Mouse (Mus musculus) hindbrain, embryonic 10.5 days (tissue): ENCODE data around the gene Nol3. TPM values are rescaled to one million over a fixed set of nuclear protein-coding genes. Genes with fewer than 3 reads are reported as not detected.

Source experiments
- DNase-seq: peaks from one replicate; pipeline ENCODE4 v3.0.0-alpha.2; 2017; ENCODE audit warnings: low spot score
- H3K27ac ChIP-seq: fragments of 300-500 bp; sonication (generic); 2 replicates; pipeline ENCODE4 v1.5.1; 2016; ENCODE audit warnings: mild to moderate bottlenecking, moderate library complexity
- H3K27me3 ChIP-seq: fragments of 300-500 bp; sonication (generic); 2 replicates; pipeline ENCODE4 v1.6.1; 2016; ENCODE audit warnings: mild to moderate bottlenecking; ENCODE audit not compliant: poor library complexity, insufficient read depth, severe bottlenecking
- H3K36me3 ChIP-seq: fragments of 300-500 bp; sonication (generic); 2 replicates; pipeline ENCODE4 v1.6.1; 2016; ENCODE audit warnings: mild to moderate bottlenecking, moderate library complexity
- H3K4me1 ChIP-seq: fragments of 300-500 bp; sonication (generic); replicated peaks from 2 replicates; pipeline ENCODE4 v1.6.1; 2016; ENCODE audit warnings: mild to moderate bottlenecking
- H3K4me3 ChIP-seq: fragments of 300-500 bp; sonication (generic); 2 replicates; pipeline ENCODE4 v1.5.1; 2016; ENCODE audit warnings: mild to moderate bottlenecking, moderate library complexity
- H3K9me3 ChIP-seq: fragments of 300-500 bp; sonication (generic); 2 replicates; pipeline ENCODE4 v1.6.1; 2016; ENCODE audit warnings: mild to moderate bottlenecking, moderate library complexity
- WGBS: fragments of 180-500 bp; shearing (Covaris S2); methylation state at CpG from one replicate; pipeline ENCODE4 v1.1.7; 2016; 5-methylcytosine and 5-hydroxymethylcytosine counted together
- polyA plus RNA-seq: library from polyadenylated mRNA; unstranded; fragments of >200 nt; fragmentation: Nextera tagmentation; extraction: Ambion mirVana; gene quantifications from 2 replicates; pipeline ENCODE4 v1.2.1, GENCODE M21; 2016

Gene Nol3
- polyA plus RNA-seq, 1 experiment from 2014 or later: 2.1 TPM

- peaks cover 88% of the 10 kb centered on the region for H3K36me3 ChIP-seq
- H3K9me3 ChIP-seq: no peaks in the 10 kb centered on the region
- 85% methylated on average over 15 of the region's 15 CpGs for whole genome bisulfite sequencing
- H3K27ac ChIP-seq: no peak overlapping the region
- H3K4me1 ChIP-seq: peaks cover 21% of the 10 kb centered on the region
- no peaks in the 10 kb centered on the region for H3K27me3 ChIP-seq
- no peak for DNase-seq
- no peak overlapping the region for H3K4me3 ChIP-seq
Observed at GRCm38 (mm10) chr8:105309142-105309847, 33.4 kb downstream of the Nol3 start.

- Histone ChIP-seq H3K27ac (no peak overlapping the region), H3K36me3 (peaks cover 88% of the 10 kb centered on the region), H3K9me3 (no peaks in the 10 kb centered on the region), H3K27me3 (no peaks in the 10 kb centered on the region), H3K4me3 (no peak overlapping the region), H3K4me1 (peaks cover 15% of the 10 kb centered on the region)
- no peak for DNase-seq
- 86% methylated on average over 8 of the region's 8 CpGs for WGBS
Observed at GRCm38 (mm10) chr8:105310118-105310517, 34.2 kb downstream of the Nol3 start.

- peaks cover 99% of the 10 kb centered on the region for H3K36me3 ChIP-seq
- WGBS: 79% methylated on average over 1 of the region's 1 CpGs
- DNase-seq: no peak
Observed at GRCm38 (mm10) chr8:105311718-105312117, 35.8 kb downstream of the Nol3 start.

GRCm38 (mm10) chr8:105312891-105313481 is 37.0 kb downstream of the Nol3 start:
- Histone ChIP-seq H3K27ac (no peak overlapping the region), H3K4me3 (no peak overlapping the region), H3K4me1 (no peaks in the 10 kb centered on the region), H3K9me3 (no peaks in the 10 kb centered on the region), H3K27me3 (no peaks in the 10 kb centered on the region), H3K36me3 (peaks cover 97% of the 10 kb centered on the region)
- WGBS: 89% methylated on average over 8 of the region's 8 CpGs
- DNase-seq: no peak

More at GRCm38 (mm10) chr8:105311718-105312117, 35.8 kb downstream of the Nol3 start:
- no peaks in the 10 kb centered on the region for H3K4me1 ChIP-seq
- no peaks in the 10 kb centered on the region for H3K9me3 ChIP-seq
- H3K27ac ChIP-seq: no peak overlapping the region
- H3K27me3 ChIP-seq: no peaks in the 10 kb centered on the region
- H3K4me3 ChIP-seq: no peak overlapping the region

GRCm38 (mm10) chr8:105313622-105314402 is 37.9 kb downstream of the Nol3 start:
- Histone ChIP-seq H3K36me3 (peaks cover 97% of the 10 kb centered on the region), H3K9me3 (no peaks in the 10 kb centered on the region), H3K4me3 (no peak overlapping the region), H3K27ac (no peak overlapping the region), H3K27me3 (no peaks in the 10 kb centered on the region), H3K4me1 (no peaks in the 10 kb centered on the region)
- DNase-seq: no peak
- 81% methylated on average over 9 of the region's 9 CpGs for WGBS

- Histone ChIP-seq H3K27ac (no peak overlapping the region), H3K27me3 (no peaks in the 10 kb centered on the region), H3K4me3 (no peak overlapping the region), H3K9me3 (no peaks in the 10 kb centered on the region), H3K4me1 (no peaks in the 10 kb centered on the region), H3K36me3 (peaks cover 96% of the 10 kb centered on the region)
- 94% methylated on average over 18 of the region's 18 CpGs for WGBS
- no peak for DNase-seq
Observed at GRCm38 (mm10) chr8:105315073-105315769, 39.3 kb downstream of the Nol3 start.

GRCm38 (mm10) chr8:105317941-105318340 is 42.0 kb downstream of the Nol3 start:
- no peaks in the 10 kb centered on the region for H3K27me3 ChIP-seq
- no peak for DNase-seq
- peaks cover 76% of the 10 kb centered on the region for H3K36me3 ChIP-seq
- H3K4me3 ChIP-seq: no peak overlapping the region
- WGBS: 90% methylated on average over 4 of the region's 4 CpGs
- H3K9me3 ChIP-seq: no peaks in the 10 kb centered on the region
- no peaks in the 10 kb centered on the region for H3K4me1 ChIP-seq
- no peak overlapping the region for H3K27ac ChIP-seq

GRCm38 (mm10) chr8:105318662-105319190 is 42.8 kb downstream of the Nol3 start:
- Histone ChIP-seq H3K4me3 (no peak overlapping the region), H3K4me1 (no peaks in the 10 kb centered on the region), H3K9me3 (no peaks in the 10 kb centered on the region), H3K27me3 (no peaks in the 10 kb centered on the region), H3K27ac (no peak overlapping the region), H3K36me3 (peaks cover 72% of the 10 kb centered on the region)
- 85% methylated on average over 11 of the region's 11 CpGs for WGBS
- no peak for DNase-seq

GRCm38 (mm10) chr8:105323183-105323582 is 47.2 kb downstream of the Nol3 start:
- Histone ChIP-seq H3K9me3 (no peaks in the 10 kb centered on the region), H3K36me3 (peaks cover 36% of the 10 kb centered on the region), H3K27me3 (no peaks in the 10 kb centered on the region), H3K4me3 (no peak overlapping the region), H3K4me1 (peaks cover 24% of the 10 kb centered on the region), H3K27ac (no peak overlapping the region)
- WGBS: 90% methylated on average over 4 of the region's 4 CpGs
- no peak for DNase-seq

GRCm38 (mm10) chr8:105325641-105326093 is 49.7 kb downstream of the Nol3 start:
- WGBS: under 1% methylated on average over 12 of the region's 12 CpGs

GRCm38 (mm10) chr8:105326141-105326672 is 50.3 kb downstream of the Nol3 start, which contains the start of the genes Lrrc29 and Tmem208:
TSS of gene Lrrc29 (minus strand) at chr8:105326278.
TSS of gene Tmem208 (plus strand) at chr8:105326354.
- Histone ChIP-seq H3K36me3 (peaks cover 46% of the 10 kb centered on the region), H3K9me3 (no peaks in the 10 kb centered on the region), H3K4me1 (peaks cover 24% of the 10 kb centered on the region), H3K27me3 (no peaks in the 10 kb centered on the region), H3K27ac (peak within 1 kb of the TSS; percentile 91), H3K4me3 (peak within 1 kb of the TSS; percentile 83)
- peak; percentile 97 for DNase-seq
- WGBS: under 1% methylated on average over 36 of the region's 36 CpGs

More at GRCm38 (mm10) chr8:105325641-105326093, 49.7 kb downstream of the Nol3 start:
- peak; percentile 27 for DNase-seq
- H3K4me1 ChIP-seq: peaks cover 24% of the 10 kb centered on the region
- H3K27ac ChIP-seq: peak overlapping the region; percentile 91
- no peaks in the 10 kb centered on the region for H3K9me3 ChIP-seq
- peaks cover 41% of the 10 kb centered on the region for H3K36me3 ChIP-seq
- H3K4me3 ChIP-seq: peak overlapping the region; percentile 83
- no peaks in the 10 kb centered on the region for H3K27me3 ChIP-seq

GRCm38 (mm10) chr8:105326968-105327367 is 51.0 kb downstream of the Nol3 start:
- Histone ChIP-seq H3K4me1 (peaks cover 24% of the 10 kb centered on the region), H3K36me3 (peaks cover 54% of the 10 kb centered on the region), H3K9me3 (no peaks in the 10 kb centered on the region), H3K27ac (peak overlapping the region; percentile 91), H3K4me3 (peak overlapping the region; percentile 83), H3K27me3 (no peaks in the 10 kb centered on the region)
- no peak for DNase-seq
- 50% methylated on average over 6 of the region's 6 CpGs for WGBS
